Comparison of ENCODE assay signal across 8 mouse cellular contexts in the genomic region with DNA sequence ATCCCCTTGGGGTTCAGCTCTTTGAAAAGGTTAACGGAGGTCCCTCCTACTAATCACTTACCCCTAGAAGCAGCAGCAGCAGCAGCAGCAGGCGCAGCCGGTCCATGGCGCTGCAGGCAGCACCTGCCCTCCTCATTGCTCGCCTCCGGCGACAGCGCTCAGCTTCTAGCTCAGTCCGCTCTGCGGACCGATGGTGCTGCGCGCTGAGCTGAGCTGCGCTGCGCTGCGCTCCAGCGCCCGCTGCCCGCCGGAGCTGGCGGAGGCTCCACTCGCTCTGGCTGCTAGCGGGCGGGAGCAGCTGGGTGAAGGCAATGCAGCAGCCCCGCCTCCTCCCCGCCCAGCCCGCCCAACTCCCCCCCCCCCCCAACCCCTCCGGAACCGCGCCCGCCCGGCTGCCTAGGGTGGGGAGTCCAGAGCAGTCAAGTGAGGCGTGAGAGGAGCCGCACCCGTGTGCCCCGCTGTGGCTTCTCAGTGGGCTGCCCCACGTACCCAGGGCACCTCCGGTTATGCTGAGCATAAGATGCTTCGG. TPM values are rescaled to one million over a fixed set of nuclear protein-coding genes. Genes with fewer than 3 reads are reported as not detected.
DNase-seq lines count a peak whose midpoint lies in the region; ATAC-seq and TF ChIP-seq lines count a peak whose summit lies in the region.
"Had no signal": no experiment of that assay in that cellular context is flagged by ENCODE, and none has a peak within 500 bp of the region (broad histone marks: within the 10 kb centered on the region; RNA-seq: fewer than 3 reads in every experiment).

A gene (minus strand): TSS at position 313 of the 529 bp plus-strand sequence.

- peak within 1 kb of the TSS; percentile 45 for H3K9ac ChIP-seq in ES-Bruce4 (ENCODE audit: low read depth, poor library complexity, severe bottlenecking)
- 0 out of 2 replicates have a peak within 1 kb of the TSS, but pooled peaks have one; percentile 4 for H3K9ac ChIP-seq in heart, embryonic 15.5 days

- H3K4me2 ChIP-seq in heart, embryonic 15.5 days, result peak within 1 kb of the TSS; percentile 73

- no peak within 1 kb of the TSS for H3K27ac ChIP-seq in ES-Bruce4 (ENCODE audit: insufficient read depth, low read length)
- H3K27ac ChIP-seq in heart, embryonic 15.5 days, result no peak within 1 kb of the TSS
- H3K27ac ChIP-seq in small intestine, adult 2 months (ENCODE audit: insufficient read depth, low read depth, low read length), result no peak within 1 kb of the TSS

- H3K9me3 ChIP-seq in ES-Bruce4 (replicated peaks; ENCODE audit: control insufficient read depth, insufficient read depth, low read length, poor library complexity, severe bottlenecking), result no peaks in the 10 kb centered on the region
- H3K9me3 ChIP-seq in heart, embryonic 15.5 days (replicated peaks), result no peaks in the 10 kb centered on the region

- TF ChIP-seq POLR2A in ES-Bruce4 (IDR thresholded peaks at IDR 0.05; ENCODE audit: insufficient read depth, low read length), result peak; percentile 38
- TF ChIP-seq POLR2A in small intestine, adult 2 months (IDR thresholded peaks at IDR 0.05; ENCODE audit: low read depth, low read length), result no peak

- no peaks in the 10 kb centered on the region for H3K36me3 ChIP-seq in ES-Bruce4 (ENCODE audit: control insufficient read depth, insufficient read depth, low read length, poor library complexity, severe bottlenecking)
- H3K36me3 ChIP-seq in heart, embryonic 15.5 days, result no peaks in the 10 kb centered on the region
- no peaks in the 10 kb centered on the region for H3K36me3 ChIP-seq in small intestine, adult 2 months (ENCODE audit: control insufficient read depth, insufficient read depth, low read length)

- 0 out of 2 replicates have a peak, but pooled peaks have one; percentile 6 for TF ChIP-seq EP300 in ES-Bruce4 (IDR thresholded peaks at IDR 0.05; ENCODE audit: insufficient read depth, low read depth, low read length)

- under 1% methylated on average over 33 of the region's 39 CpGs for WGBS in heart, embryonic 15.5 days
- WGBS in small intestine, adult 2 months, result 1% methylated on average over 39 of the region's 39 CpGs

- peak; percentile 40 for DNase-seq in A20 (ENCODE audit: low read depth, low spot score)
- peak; percentile 37 to 60 for DNase-seq in layer of hippocampus, postnatal 10 days (ENCODE audit: low spot score in 2 of 2)
- DNase-seq in lung, postnatal 4 days, result peak; percentile 50 to 75

- 0 out of 2 replicates have a peak, but pooled peaks cover 1% of the 10 kb centered on the region for H3K27me3 ChIP-seq in ES-Bruce4 (ENCODE audit: control insufficient read depth, insufficient read depth, low read length, poor library complexity, severe bottlenecking)
- H3K27me3 ChIP-seq in heart, embryonic 15.5 days, result peaks cover 93% of the 10 kb centered on the region
- H3K27me3 ChIP-seq in small intestine, adult 2 months (ENCODE audit: control insufficient read depth, insufficient read depth, low read length), result peaks cover 51% of the 10 kb centered on the region

- H3K4me3 ChIP-seq in ES-Bruce4 (ENCODE audit: low read depth, low read length), result peak within 1 kb of the TSS; percentile 55
- peak within 1 kb of the TSS; percentile 48 for H3K4me3 ChIP-seq in heart, embryonic 15.5 days
- H3K4me3 ChIP-seq in small intestine, adult 2 months (ENCODE audit: low read depth, low read length), result peak within 1 kb of the TSS; percentile 56
- H3K4me3 ChIP-seq: erythroblast, embryonic 14.5 days had no signal

- TF ChIP-seq CTCF in ES-Bruce4 (IDR thresholded peaks at IDR 0.05; ENCODE audit: low read depth, low read length), result no peak
- TF ChIP-seq CTCF in small intestine, adult 2 months (IDR thresholded peaks at IDR 0.05; ENCODE audit: extremely low read depth, insufficient read length, insufficient replicate concordance, low read depth, low read length), result no peak

- ATAC-seq in common myeloid progenitor, adult 5-6 weeks (replicated peaks; ENCODE audit: low read depth, poor library complexity, severe bottlenecking), result peak; percentile 23; the same call in 1 of the 2 replicates
- peak; percentile 63 for ATAC-seq in heart, embryonic 15.5 days (replicated peaks; ENCODE audit: insufficient number of reproducible peaks, insufficient read depth, low FRiP score, low read depth)

- no peaks in the 10 kb centered on the region for H3K4me1 ChIP-seq in ES-Bruce4 (ENCODE audit: control insufficient read depth, insufficient read depth, low read length)
- peaks cover 29% of the 10 kb centered on the region for H3K4me1 ChIP-seq in heart, embryonic 15.5 days (replicated peaks)
- peaks cover 14% of the 10 kb centered on the region for H3K4me1 ChIP-seq in small intestine, adult 2 months (ENCODE audit: control insufficient read depth, insufficient read depth, insufficient read length, low read length)

RNA-seq across cellular contexts. Expression of the gene that starts here (rescaled TPM):
- 2.0 and 2.2 TPM in 2 replicates for polyA plus RNA-seq in ES-Bruce4 (2011; ENCODE audit: insufficient read depth, insufficient read length, low read depth, missing spikeins)
- total RNA-seq in common myeloid progenitor, adult 5-6 weeks (2017), result not detected in 2 replicates
- polyA plus RNA-seq in heart, embryonic 15.5 days (2015; fragmentation: Nextera tagmentation; extraction: Ambion mirVana), result 3.0 and 6.8 TPM in 2 replicates
- 1 to 10 TPM; 2.4 to 3.6 TPM for total RNA-seq in layer of hippocampus, postnatal 10 days (2021)
- polyA plus RNA-seq in small intestine, adult 2 months (2012; rRNA removed), result 4.8 and 6.5 TPM in 2 replicates

Comparison
In these comparisons a context has a peak if more than half of its experiments do, and no peak if none do; other contexts are left out.
1. Peak in ATAC-seq in common myeloid progenitor, adult 5-6 weeks; RNA of the gene not detected or under 1 TPM.